Mouse (Mus musculus): ENCODE data around the gene Cyp4x1. TPM values are rescaled to one million over a fixed set of nuclear protein-coding genes. Genes with fewer than 3 reads are reported as not detected.

Gene Cyp4x1
- total and polyA plus RNA-seq, 2 experiments from 2014 or later, result 8.9 to 18.7 TPM

DNA sequence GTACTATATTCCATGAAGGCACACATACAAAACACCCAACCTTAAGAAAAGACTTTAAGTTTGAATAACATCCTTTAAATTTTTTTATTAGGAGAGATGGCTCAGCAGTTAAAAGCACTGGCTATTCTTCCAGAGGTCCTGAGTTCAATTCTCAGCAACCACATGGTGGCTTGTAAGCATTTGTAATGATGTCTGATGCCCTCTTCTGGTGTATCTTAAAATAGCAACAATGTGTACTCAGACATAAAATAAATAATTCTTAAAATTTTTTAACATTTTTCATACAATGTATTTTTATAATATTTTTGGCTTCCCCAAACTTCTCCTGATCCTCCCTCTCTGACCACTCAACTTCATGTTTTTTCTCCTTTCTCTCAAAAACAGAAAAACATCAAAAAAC lies 9.4 kb downstream of the Cyp4x1 start:
- DNase-seq (no peak), ATAC-seq (no peak)
- H3K27ac ChIP-seq (ENCODE audit: low read depth, low read length), result no peak overlapping the region
- H3K4me3 ChIP-seq (ENCODE audit: low read depth, low read length), result no peak overlapping the region
- H3K9ac ChIP-seq, result no peak overlapping the region
- H3K27me3 ChIP-seq (ENCODE audit: insufficient read depth, low read length), result no peaks in the 10 kb centered on the region
- H3K4me2 ChIP-seq (ENCODE audit: low read depth), result no peak overlapping the region
- H3K9me3 ChIP-seq (ENCODE audit: low read length), result no peaks in the 10 kb centered on the region
- no peaks in the 10 kb centered on the region for H3K36me3 ChIP-seq (ENCODE audit: insufficient read depth)
- H3K4me1 ChIP-seq (ENCODE audit: insufficient read depth), result no peaks in the 10 kb centered on the region
- no peak for TF ChIP-seq CTCF (IDR thresholded peaks at IDR 0.05; ENCODE audit: low read depth)

DNA sequence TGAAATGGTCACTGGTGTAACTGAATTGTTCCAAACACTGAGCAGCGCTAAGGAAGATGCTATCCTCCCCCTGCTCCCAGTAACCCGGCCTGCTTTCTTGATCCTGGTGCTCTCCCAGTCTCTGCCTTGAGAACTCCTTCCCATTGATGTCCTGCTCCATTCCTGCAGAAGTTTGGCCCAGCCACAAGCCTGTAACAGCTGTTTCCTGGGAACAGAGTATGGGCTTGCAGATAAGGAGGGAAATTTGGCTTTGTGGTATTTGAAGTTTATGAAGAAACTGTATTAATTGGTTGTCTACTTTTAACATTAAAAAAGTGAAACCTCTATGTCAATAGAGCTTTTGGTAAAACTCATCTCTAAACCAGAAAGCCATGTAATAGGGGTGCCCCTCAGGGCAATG lies 10.6 kb downstream of the Cyp4x1 start:
- DNase-seq (no peak), ATAC-seq (no peak)
- Histone ChIP-seq H3K27me3 (ENCODE audit: insufficient read depth, low read length) (no peaks in the 10 kb centered on the region), H3K27ac (ENCODE audit: low read depth, low read length) (no peak overlapping the region), H3K4me1 (ENCODE audit: insufficient read depth) (no peaks in the 10 kb centered on the region), H3K9me3 (ENCODE audit: low read length) (no peaks in the 10 kb centered on the region), H3K9ac (no peak overlapping the region), H3K4me2 (ENCODE audit: low read depth) (no peak overlapping the region), H3K4me3 (ENCODE audit: low read depth, low read length) (no peak overlapping the region), H3K36me3 (ENCODE audit: insufficient read depth) (no peaks in the 10 kb centered on the region)
- WGBS, result 76% methylated on average over 2 of the region's 2 CpGs
- TF ChIP-seq CTCF (IDR thresholded peaks at IDR 0.05; ENCODE audit: low read depth), result no peak

DNA sequence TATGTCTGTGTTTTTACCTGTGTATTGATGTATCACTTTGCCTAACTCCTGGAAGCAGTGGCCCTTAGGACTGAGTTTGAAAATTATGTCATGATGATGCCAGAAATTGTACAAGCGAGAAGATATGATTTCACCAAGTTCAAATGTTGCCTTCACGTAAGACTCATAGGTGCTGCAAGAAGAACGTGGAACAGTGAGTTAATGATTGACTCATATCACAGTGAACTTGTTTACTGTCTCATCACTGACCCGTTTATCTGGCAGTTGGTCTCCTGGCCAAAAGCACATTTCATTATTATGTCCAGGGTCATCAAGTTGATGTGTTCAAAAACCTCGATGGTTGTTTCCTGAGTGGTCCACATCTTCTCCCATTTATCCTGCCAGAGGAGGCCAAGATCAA lies 12.5 kb downstream of the Cyp4x1 start:
- no peak for TF ChIP-seq CTCF (IDR thresholded peaks at IDR 0.05; ENCODE audit: low read depth)
- Histone ChIP-seq H3K4me2 (ENCODE audit: low read depth) (no peak overlapping the region), H3K27me3 (ENCODE audit: insufficient read depth, low read length) (no peaks in the 10 kb centered on the region), H3K27ac (ENCODE audit: low read depth, low read length) (no peak overlapping the region), H3K4me1 (ENCODE audit: insufficient read depth) (no peaks in the 10 kb centered on the region), H3K9me3 (ENCODE audit: low read length) (no peaks in the 10 kb centered on the region), H3K9ac (no peak overlapping the region), H3K36me3 (ENCODE audit: insufficient read depth) (no peaks in the 10 kb centered on the region), H3K4me3 (ENCODE audit: low read depth, low read length) (no peak overlapping the region)
- ATAC-seq (no peak), DNase-seq (no peak)
- WGBS, result 89% methylated on average over 5 of the region's 5 CpGs

DNA sequence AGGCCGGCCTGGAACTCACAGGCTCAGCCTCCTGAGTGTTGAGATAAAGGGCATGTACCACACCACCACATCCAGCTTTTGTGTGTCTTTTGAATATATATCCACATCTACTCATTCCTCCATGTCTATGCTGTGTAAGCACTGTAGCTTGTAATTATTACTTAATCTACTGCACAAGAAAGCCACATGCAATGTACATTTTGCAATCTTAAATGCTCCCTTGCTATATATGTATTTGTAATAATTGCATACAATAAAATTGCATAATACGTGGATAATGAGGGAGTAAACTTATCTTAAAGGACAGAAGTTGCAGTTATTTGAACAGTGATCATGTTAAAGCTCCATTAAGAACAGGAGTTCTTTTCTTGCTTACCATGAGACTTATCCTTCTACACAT lies 12.9 kb downstream of the Cyp4x1 start:
- WGBS, result 82% methylated on average over 2 of the region's 2 CpGs
- TF ChIP-seq CTCF (IDR thresholded peaks at IDR 0.05; ENCODE audit: low read depth), result no peak
- Histone ChIP-seq H3K9ac (no peak overlapping the region), H3K36me3 (ENCODE audit: insufficient read depth) (no peaks in the 10 kb centered on the region), H3K4me2 (ENCODE audit: low read depth) (no peak overlapping the region), H3K4me1 (ENCODE audit: insufficient read depth) (no peaks in the 10 kb centered on the region), H3K4me3 (ENCODE audit: low read depth, low read length) (no peak overlapping the region), H3K27me3 (ENCODE audit: insufficient read depth, low read length) (no peaks in the 10 kb centered on the region), H3K9me3 (ENCODE audit: low read length) (no peaks in the 10 kb centered on the region), H3K27ac (ENCODE audit: low read depth, low read length) (no peak overlapping the region)
- ATAC-seq (no peak), DNase-seq (no peak)

DNA sequence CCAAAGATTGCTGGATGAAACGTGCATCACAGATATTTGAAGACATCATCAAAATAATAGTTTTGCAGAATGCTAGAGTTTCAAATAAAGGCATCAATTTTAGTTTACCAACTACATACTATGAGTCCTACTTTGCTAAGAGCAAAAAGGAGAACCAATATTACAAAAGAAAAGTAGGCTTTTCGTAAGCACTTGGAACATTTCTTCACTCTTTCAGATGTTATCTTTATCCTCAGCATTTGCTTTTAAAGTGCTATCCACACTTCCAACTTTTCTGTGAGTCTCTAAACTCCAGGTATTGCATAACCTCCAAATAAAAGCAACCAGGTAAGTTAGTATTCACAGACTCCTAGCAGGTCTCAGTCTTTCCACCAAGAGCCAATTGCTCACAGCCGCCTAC lies 14.4 kb downstream of the Cyp4x1 start:
- ATAC-seq (no peak), DNase-seq (no peak)
- WGBS, result 88% methylated on average over 3 of the region's 3 CpGs
- no peak for TF ChIP-seq CTCF (IDR thresholded peaks at IDR 0.05; ENCODE audit: low read depth)
- Histone ChIP-seq H3K36me3 (ENCODE audit: insufficient read depth) (no peaks in the 10 kb centered on the region), H3K4me3 (ENCODE audit: low read depth, low read length) (no peak overlapping the region), H3K9me3 (ENCODE audit: low read length) (no peaks in the 10 kb centered on the region), H3K4me1 (ENCODE audit: insufficient read depth) (no peaks in the 10 kb centered on the region), H3K27me3 (ENCODE audit: insufficient read depth, low read length) (no peaks in the 10 kb centered on the region), H3K9ac (no peak overlapping the region), H3K4me2 (ENCODE audit: low read depth) (no peak overlapping the region), H3K27ac (ENCODE audit: low read depth, low read length) (no peak overlapping the region)

DNA sequence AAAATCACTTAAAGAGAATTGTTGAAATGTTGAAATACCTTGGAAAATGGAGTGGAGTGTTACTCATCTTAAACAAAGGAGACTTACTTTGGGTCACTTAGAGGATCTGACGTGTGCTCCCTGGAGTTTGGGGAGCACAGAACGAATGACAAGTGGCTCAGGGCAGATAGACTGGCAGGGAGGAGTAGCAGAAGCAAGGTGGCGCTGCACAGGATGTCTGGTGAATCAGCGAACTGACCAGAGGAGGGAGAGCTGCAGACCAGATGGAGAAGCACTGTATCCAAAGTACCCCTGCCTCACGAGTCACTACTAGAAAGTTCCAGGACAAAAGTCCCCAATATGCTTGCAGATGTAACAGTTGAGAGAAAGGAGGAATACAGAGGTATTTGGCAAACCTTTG lies 20.8 kb downstream of the Cyp4x1 start:
- no peak overlapping the region for H3K9ac ChIP-seq
- no peaks in the 10 kb centered on the region for H3K36me3 ChIP-seq (ENCODE audit: insufficient read depth)
- ATAC-seq (no peak), DNase-seq (no peak)
- no peaks in the 10 kb centered on the region for H3K27me3 ChIP-seq (ENCODE audit: insufficient read depth, low read length)
- no peaks in the 10 kb centered on the region for H3K4me1 ChIP-seq (ENCODE audit: insufficient read depth)
- H3K4me3 ChIP-seq (ENCODE audit: low read depth, low read length), result no peak overlapping the region
- no peaks in the 10 kb centered on the region for H3K9me3 ChIP-seq (ENCODE audit: low read length)
- TF ChIP-seq CTCF (IDR thresholded peaks at IDR 0.05; ENCODE audit: low read depth), result no peak
- no peak overlapping the region for H3K27ac ChIP-seq (ENCODE audit: low read depth, low read length)
- no peak overlapping the region for H3K4me2 ChIP-seq (ENCODE audit: low read depth)
- 24% methylated on average over 5 of the region's 5 CpGs for WGBS

DNA sequence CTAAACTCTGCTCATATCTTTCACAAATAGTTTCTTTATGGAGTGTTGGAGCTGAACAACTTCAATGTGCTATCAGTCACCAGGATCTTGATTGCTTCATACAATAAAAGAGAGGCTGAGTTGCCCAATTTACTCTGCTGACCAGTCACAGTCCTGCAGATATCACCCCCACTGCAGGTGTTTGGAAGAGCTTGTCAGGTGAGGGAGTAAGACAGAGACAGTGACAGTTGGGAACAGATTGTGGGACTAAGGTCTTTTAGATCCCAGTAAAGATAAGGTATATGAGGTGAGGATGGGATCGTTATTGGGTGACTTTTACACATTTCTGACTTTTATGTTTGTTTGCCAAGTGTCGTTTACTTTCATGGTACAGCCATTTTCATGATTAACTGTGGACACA lies 22.9 kb downstream of the Cyp4x1 start:
- Histone ChIP-seq H3K4me3 (ENCODE audit: low read depth, low read length) (no peak overlapping the region), H3K4me1 (ENCODE audit: insufficient read depth) (no peaks in the 10 kb centered on the region), H3K27me3 (ENCODE audit: insufficient read depth, low read length) (no peaks in the 10 kb centered on the region), H3K9ac (no peak overlapping the region), H3K4me2 (ENCODE audit: low read depth) (no peak overlapping the region), H3K27ac (ENCODE audit: low read depth, low read length) (no peak overlapping the region), H3K9me3 (ENCODE audit: low read length) (no peaks in the 10 kb centered on the region), H3K36me3 (ENCODE audit: insufficient read depth) (no peaks in the 10 kb centered on the region)
- DNase-seq (no peak), ATAC-seq (no peak)
- 87% methylated on average over 2 of the region's 2 CpGs for WGBS
- TF ChIP-seq CTCF (IDR thresholded peaks at IDR 0.05; ENCODE audit: low read depth), result no peak

DNA sequence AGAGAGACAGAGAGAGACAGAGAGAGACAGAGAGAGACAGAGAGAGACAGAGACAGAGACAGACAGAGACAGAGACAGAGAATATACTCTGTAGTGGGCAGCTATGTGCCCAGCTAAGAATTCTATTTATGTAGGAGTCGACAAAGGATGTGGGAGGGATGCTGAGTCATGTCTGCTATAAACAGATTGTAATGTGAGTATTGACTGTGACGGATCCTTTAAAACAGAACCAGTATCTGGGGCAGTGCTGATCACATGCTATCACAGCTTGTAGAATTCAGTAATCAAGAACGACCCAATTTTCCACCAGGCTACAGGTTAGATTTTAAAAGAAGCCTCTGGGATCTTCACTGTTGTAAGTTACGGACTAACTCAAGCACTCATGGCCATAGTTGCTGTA lies 30.6 kb downstream of the Cyp4x1 start:
- H3K9ac ChIP-seq, result no peak overlapping the region
- no peaks in the 10 kb centered on the region for H3K9me3 ChIP-seq (ENCODE audit: low read length)
- H3K27ac ChIP-seq (ENCODE audit: low read depth, low read length), result no peak overlapping the region
- 63% methylated on average over 4 of the region's 4 CpGs for WGBS
- ATAC-seq (no peak), DNase-seq (no peak)
- H3K4me3 ChIP-seq (ENCODE audit: low read depth, low read length), result no peak overlapping the region
- no peak overlapping the region for H3K4me2 ChIP-seq (ENCODE audit: low read depth)
- H3K36me3 ChIP-seq (ENCODE audit: insufficient read depth), result no peaks in the 10 kb centered on the region
- no peak for TF ChIP-seq CTCF (IDR thresholded peaks at IDR 0.05; ENCODE audit: low read depth)
- no peaks in the 10 kb centered on the region for H3K27me3 ChIP-seq (ENCODE audit: insufficient read depth, low read length)
- H3K4me1 ChIP-seq (ENCODE audit: insufficient read depth), result no peaks in the 10 kb centered on the region

All from forebrain, postnatal 0 days (tissue).